Mouse (Mus musculus) E14TG2a.4 (cell line): ENCODE measurements around the gene Pgm5.

Experiments used
- H3K27me3 ChIP-seq: 2 replicates; pipeline ENCODE4 v1.6.1; 2014; ENCODE audit warnings: low read length, control low read depth; ENCODE audit not compliant: insufficient read depth
- H3K36me3 ChIP-seq: 2 replicates; pipeline ENCODE4 v1.6.1; 2014; ENCODE audit warnings: low read length, control low read depth; ENCODE audit not compliant: insufficient read depth
- H3K4me1 ChIP-seq: replicated peaks from 2 replicates; pipeline ENCODE4 v1.6.1; 2014; ENCODE audit warnings: low read depth, low read length, control low read depth
- H3K4me3 ChIP-seq: replicated peaks from 2 replicates; pipeline ENCODE4 v1.5.1; 2014; ENCODE audit warnings: mild to moderate bottlenecking, low read length
- H3K9me3 ChIP-seq: 2 replicates; pipeline ENCODE4 v1.6.1; 2014; ENCODE audit warnings: low read length, control low read depth
- CTCF ChIP-seq: conservative IDR thresholded peaks from 2 replicates; pipeline ENCODE4 v1.5.1; 2014; ENCODE audit warnings: low read length
- NANOG ChIP-seq: IDR thresholded peaks from 2 replicates; pipeline ENCODE4 v1.6.1; 2014; ENCODE audit warnings: borderline replicate concordance, low read length, mixed read lengths
- POU5F1 ChIP-seq: IDR thresholded peaks from 2 replicates; pipeline ENCODE4 v1.6.1; 2014; ENCODE audit warnings: low read length, borderline replicate concordance

Gene Pgm5

DNA sequence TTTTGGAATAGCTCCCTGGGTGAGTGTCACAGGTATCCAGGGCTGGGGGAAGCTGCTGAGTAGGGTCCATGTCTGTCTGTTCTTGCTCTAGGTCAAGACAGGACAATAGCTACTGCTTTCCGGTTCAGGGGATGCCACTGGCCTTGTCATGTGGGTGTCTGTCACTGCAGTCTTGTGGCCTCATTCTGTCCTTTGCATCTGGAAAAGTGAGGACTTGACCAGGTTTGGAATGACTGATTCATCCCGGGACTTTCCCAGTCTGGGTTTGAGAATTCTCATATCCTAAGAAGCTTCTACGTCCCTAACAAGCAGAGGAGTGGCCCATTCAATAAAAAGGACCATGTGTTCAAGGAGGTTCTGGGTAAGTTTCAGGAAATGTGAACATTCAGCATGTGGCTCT, 122.9 kb downstream of the Pgm5 start:
- no peaks in the 10 kb centered on the region for H3K9me3 ChIP-seq
- TF ChIP-seq POU5F1 (no peak), CTCF (no peak), NANOG (no peak)
- H3K4me1 ChIP-seq = no peaks in the 10 kb centered on the region
- H3K27me3 ChIP-seq = no peaks in the 10 kb centered on the region
- H3K36me3 ChIP-seq = no peaks in the 10 kb centered on the region
- H3K4me3 ChIP-seq = no peak overlapping the region

DNA sequence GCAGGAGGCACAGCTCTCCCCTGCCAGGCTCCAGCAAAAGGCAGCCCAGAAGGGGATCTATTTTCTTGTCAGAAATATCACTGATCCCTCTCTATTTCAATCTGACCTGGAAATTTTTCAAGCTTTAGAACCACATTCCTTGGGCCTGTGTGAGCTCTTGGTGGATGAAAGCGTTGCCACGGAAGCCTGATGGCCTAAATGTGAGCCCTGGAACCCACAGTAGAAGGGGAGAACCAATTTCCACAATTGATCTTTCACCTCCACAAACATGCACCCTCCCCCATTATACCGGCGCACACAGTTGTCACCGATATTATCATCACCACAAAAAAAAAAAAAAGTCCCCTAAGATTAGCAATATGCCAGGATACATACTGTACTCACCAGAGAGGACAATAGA, 123.6 kb downstream of the Pgm5 start:
- H3K27me3 ChIP-seq = no peaks in the 10 kb centered on the region
- no peaks in the 10 kb centered on the region for H3K4me1 ChIP-seq
- TF ChIP-seq CTCF = no peak
- no peak for TF ChIP-seq POU5F1
- TF ChIP-seq NANOG = no peak
- H3K4me3 ChIP-seq = no peak overlapping the region
- no peaks in the 10 kb centered on the region for H3K9me3 ChIP-seq
- no peaks in the 10 kb centered on the region for H3K36me3 ChIP-seq

DNA sequence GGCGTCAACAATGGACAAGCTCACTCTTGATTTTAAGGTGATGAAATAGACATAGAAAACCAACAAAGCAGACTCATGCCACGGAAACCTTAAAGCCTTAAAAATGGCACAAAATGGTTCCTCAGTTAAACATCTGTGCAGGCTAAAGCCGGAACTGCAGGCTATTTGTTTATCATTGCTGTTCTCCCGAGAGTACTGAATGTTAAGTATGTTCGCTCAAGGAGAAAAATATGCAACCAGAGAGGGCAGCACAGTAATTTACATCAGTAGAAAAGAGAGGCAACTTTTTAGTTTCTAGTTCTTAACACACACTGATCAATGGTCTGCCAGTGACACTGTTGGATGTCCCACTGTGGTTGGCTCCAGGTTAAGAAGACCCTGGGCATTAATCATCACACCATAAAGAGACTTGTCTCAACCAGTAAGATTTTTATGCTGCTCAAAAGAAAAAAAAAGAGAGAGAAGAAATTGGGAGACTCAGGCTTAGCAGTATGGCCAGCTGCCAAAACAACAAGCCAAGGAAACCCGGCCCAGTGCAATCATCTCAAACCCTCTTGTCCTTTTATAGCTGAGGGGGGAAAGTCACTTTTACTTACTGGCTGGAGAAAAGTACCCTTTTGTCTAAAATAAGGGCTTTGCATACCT, 126.0 kb downstream of the Pgm5 start:
- H3K9me3 ChIP-seq = no peaks in the 10 kb centered on the region
- no peaks in the 10 kb centered on the region for H3K4me1 ChIP-seq
- TF ChIP-seq NANOG (no peak), POU5F1 (no peak), CTCF (no peak)
- no peak overlapping the region for H3K4me3 ChIP-seq
- no peaks in the 10 kb centered on the region for H3K27me3 ChIP-seq
- H3K36me3 ChIP-seq = no peaks in the 10 kb centered on the region

DNA sequence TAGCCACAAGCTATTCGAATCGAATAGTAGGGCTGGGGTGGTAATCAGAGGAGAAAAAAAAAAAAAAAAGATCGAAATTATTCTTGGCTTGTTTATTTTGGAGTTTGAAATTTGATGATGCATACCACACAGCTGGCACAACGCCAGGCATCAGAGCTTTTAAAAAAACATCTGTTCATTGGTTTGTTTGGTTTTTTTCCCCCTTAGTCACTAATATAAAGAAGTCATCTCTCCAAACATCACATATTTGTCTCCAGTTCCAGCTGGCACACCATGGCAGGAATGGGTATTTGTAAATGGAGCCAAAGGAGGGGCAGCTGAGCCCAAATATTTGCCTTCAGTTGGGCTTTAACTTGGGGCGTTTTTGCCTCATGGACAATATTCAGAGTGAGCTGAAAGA, 131.0 kb downstream of the Pgm5 start:
- no peak for TF ChIP-seq POU5F1
- no peak overlapping the region for H3K4me3 ChIP-seq
- H3K4me1 ChIP-seq = no peaks in the 10 kb centered on the region
- H3K27me3 ChIP-seq = no peaks in the 10 kb centered on the region; the same call in 1 of the 2 replicates
- H3K36me3 ChIP-seq = no peaks in the 10 kb centered on the region
- H3K9me3 ChIP-seq = no peaks in the 10 kb centered on the region

DNA sequence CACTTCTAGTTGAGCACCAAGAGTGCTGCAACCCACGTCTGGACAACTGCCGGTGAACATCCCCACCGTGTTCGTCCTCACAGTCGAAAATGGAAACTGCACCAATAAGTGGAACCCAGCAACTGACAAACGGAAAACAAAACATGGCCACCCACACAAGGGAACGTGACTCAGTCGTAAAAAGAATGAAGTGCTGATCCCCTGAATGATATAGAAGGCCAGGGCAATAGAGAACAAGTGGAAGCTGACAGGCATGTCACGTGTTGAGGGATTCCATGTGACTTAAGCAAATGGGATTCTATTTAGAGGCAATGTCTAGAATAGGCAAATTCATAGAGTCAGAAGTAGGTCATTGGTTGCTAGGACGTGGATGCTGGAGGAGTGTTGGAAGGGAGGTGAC, 137.3 kb downstream of the Pgm5 start:
- TF ChIP-seq NANOG (no peak), CTCF (no peak), POU5F1 (no peak)

DNA sequence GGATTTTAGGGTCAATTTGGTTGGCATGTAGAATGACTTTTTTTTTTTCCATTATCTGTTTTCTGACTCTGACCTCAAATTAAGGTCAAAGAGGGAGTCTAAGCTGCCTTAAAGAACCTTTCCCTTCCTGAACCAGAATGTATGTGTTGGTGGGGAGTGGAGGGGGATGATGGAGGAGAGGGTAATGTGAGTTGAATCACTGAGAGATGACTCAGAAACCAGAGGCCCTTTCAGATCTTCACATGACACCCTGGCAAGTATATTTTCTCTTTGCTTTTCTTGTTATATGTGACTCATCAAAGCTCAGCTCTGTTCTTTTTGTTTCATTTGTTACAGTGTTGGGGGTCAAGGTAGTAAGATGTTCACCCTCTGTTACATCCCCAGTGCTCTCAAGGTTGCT, 141.2 kb downstream of the Pgm5 start:
- H3K9me3 ChIP-seq = no peaks in the 10 kb centered on the region
- no peaks in the 10 kb centered on the region for H3K4me1 ChIP-seq
- H3K36me3 ChIP-seq = no peaks in the 10 kb centered on the region
- no peaks in the 10 kb centered on the region for H3K27me3 ChIP-seq
- no peak for TF ChIP-seq POU5F1
- TF ChIP-seq NANOG = no peak
- TF ChIP-seq CTCF = no peak
- H3K4me3 ChIP-seq = no peak overlapping the region

More for the DNA sequence above, 137.3 kb downstream of the Pgm5 start:
- Histone ChIP-seq H3K36me3 (no peaks in the 10 kb centered on the region), H3K4me3 (no peak overlapping the region), H3K4me1 (no peaks in the 10 kb centered on the region), H3K27me3 (no peaks in the 10 kb centered on the region; the same call in 1 of the 2 replicates), H3K9me3 (no peaks in the 10 kb centered on the region)

DNA sequence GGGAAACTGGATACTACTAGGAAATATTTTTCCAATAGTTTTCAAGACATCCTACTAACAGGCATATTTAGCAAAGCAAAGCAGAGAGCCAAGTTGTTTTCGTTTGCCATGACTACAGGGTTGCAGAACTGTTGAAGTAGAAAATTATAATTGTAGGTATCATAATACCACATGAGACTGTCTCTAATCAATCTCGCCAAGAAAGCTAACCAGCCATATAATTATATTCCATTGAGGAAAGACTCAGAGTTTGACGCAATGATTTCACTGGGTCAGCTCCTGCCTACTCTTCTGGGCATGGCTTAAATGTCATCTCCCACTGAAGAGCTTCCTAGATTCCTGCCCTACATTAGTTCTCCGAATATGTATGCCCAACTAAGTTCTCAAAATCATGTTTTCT, 142.2 kb downstream of the Pgm5 start:
- no peaks in the 10 kb centered on the region for H3K36me3 ChIP-seq
- no peak overlapping the region for H3K4me3 ChIP-seq
- TF ChIP-seq NANOG (no peak), POU5F1 (no peak)
- H3K4me1 ChIP-seq = no peaks in the 10 kb centered on the region
- H3K9me3 ChIP-seq = no peaks in the 10 kb centered on the region
- H3K27me3 ChIP-seq = no peaks in the 10 kb centered on the region

DNA sequence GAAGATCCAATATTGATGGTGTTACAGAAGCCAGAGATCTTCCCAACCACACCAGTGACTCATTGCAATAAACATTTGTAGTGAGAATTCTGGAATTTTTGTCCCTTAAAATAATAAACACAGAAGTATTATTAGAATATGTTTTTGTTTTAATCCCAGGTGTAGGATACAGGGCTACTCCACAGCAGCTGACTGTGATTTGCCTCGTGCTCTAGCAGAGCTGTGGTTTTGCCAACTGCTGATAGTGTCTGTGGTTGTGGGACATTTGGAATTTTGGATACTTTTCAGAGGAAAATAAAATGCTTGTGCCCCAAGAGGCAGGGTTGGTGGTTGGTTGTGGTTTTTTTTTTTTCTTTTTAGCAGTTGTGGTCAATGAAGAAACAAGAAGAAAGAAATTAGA, 143.6 kb downstream of the Pgm5 start:
- no peaks in the 10 kb centered on the region for H3K27me3 ChIP-seq
- H3K36me3 ChIP-seq = no peaks in the 10 kb centered on the region
- TF ChIP-seq NANOG (no peak), CTCF (no peak), POU5F1 (no peak)
- no peak overlapping the region for H3K4me3 ChIP-seq
- H3K9me3 ChIP-seq = no peaks in the 10 kb centered on the region
- no peaks in the 10 kb centered on the region for H3K4me1 ChIP-seq
